Mouse (Mus musculus): ENCODE measurements around the gene Zfp292. TPM values are rescaled to one million over a fixed set of nuclear protein-coding genes. Genes with fewer than 3 reads are reported as not detected.
"Not testable (repeated sequence)": the region's sequence is repeated elsewhere in the genome, so short reads cannot be mapped to it uniquely, and the experiment has no call there.

Zfp292 gene
- 22.6 and 25.6 TPM in 2 replicates for total RNA-seq (2014; rRNA removed)
- polyA plus RNA-seq (2015; fragmentation: Nextera tagmentation; extraction: Ambion mirVana), result 15.1 and 15.6 TPM in 2 replicates

GRCm38 (mm10) chr4:34882818-34883217, at the start of gene Zfp292:
Gene Zfp292 (minus strand): TSS chr4:34882960.
- TF ChIP-seq CTCF (IDR thresholded peaks at IDR 0.05; ENCODE audit: low read depth), result no peak
- H3K27ac ChIP-seq, result peak within 1 kb of the TSS; percentile 99
- H3K4me3 ChIP-seq (ENCODE audit: low read length), result peak within 1 kb of the TSS; percentile 74
- H3K36me3 ChIP-seq (ENCODE audit: insufficient read depth, low read length), result no peaks in the 10 kb centered on the region
- peak within 1 kb of the TSS; percentile 69 for H3K4me2 ChIP-seq (ENCODE audit: low read depth, low read length)
- under 1% methylated on average over 40 of the region's 44 CpGs for WGBS
- peak; percentile 95 for ATAC-seq
- H3K9ac ChIP-seq (replicated peaks; ENCODE audit: low read length), result peak within 1 kb of the TSS; percentile 98
- H3K27me3 ChIP-seq (ENCODE audit: insufficient read depth, low read length), result no peaks in the 10 kb centered on the region
- DNase-seq (ENCODE audit: low spot score), result peak; percentile 98
- no peaks in the 10 kb centered on the region for H3K9me3 ChIP-seq (ENCODE audit: low read length)
- peaks cover 11% of the 10 kb centered on the region; the same call in 1 of the 2 replicates for H3K4me1 ChIP-seq (ENCODE audit: insufficient read depth, low read length)

GRCm38 (mm10) chr4:34928386-34928785, 45.6 kb upstream of the Zfp292 start:
- H3K4me3 ChIP-seq (ENCODE audit: low read length); H3K27me3 ChIP-seq (ENCODE audit: insufficient read depth, low read length); H3K9me3 ChIP-seq (ENCODE audit: low read length); H3K9ac ChIP-seq (replicated peaks; ENCODE audit: low read length); H3K4me1 ChIP-seq (ENCODE audit: insufficient read depth, low read length); DNase-seq (ENCODE audit: low spot score); H3K27ac ChIP-seq; H3K4me2 ChIP-seq (ENCODE audit: low read depth, low read length); H3K36me3 ChIP-seq (ENCODE audit: insufficient read depth, low read length); ATAC-seq: not testable (repeated sequence)
- 84% methylated on average over 7 of the region's 7 CpGs for WGBS

- Histone ChIP-seq H3K4me1 (ENCODE audit: insufficient read depth, low read length) (no peaks in the 10 kb centered on the region), H3K9me3 (ENCODE audit: low read length) (no peaks in the 10 kb centered on the region), H3K27me3 (ENCODE audit: insufficient read depth, low read length) (no peaks in the 10 kb centered on the region), H3K36me3 (ENCODE audit: insufficient read depth, low read length) (no peaks in the 10 kb centered on the region), H3K4me2 (ENCODE audit: low read depth, low read length) (no peak overlapping the region), H3K9ac (replicated peaks; ENCODE audit: low read length) (no peak overlapping the region), H3K4me3 (ENCODE audit: low read length) (no peak overlapping the region), H3K27ac (no peak overlapping the region)
- ATAC-seq, result peak; percentile 80
- peak; percentile 83 for DNase-seq (ENCODE audit: low spot score)
- 65% methylated on average over 6 of the region's 6 CpGs for WGBS
- TF ChIP-seq CTCF (IDR thresholded peaks at IDR 0.05; ENCODE audit: low read depth), result peak; percentile 91
Observed at GRCm38 (mm10) chr4:34922177-34922870, 39.6 kb upstream of the Zfp292 start.

GRCm38 (mm10) chr4:34917400-34917799, 34.6 kb upstream of the Zfp292 start:
- H3K9ac ChIP-seq (replicated peaks; ENCODE audit: low read length), result no peak overlapping the region
- H3K4me2 ChIP-seq (ENCODE audit: low read depth, low read length), result no peak overlapping the region
- no peaks in the 10 kb centered on the region for H3K27me3 ChIP-seq (ENCODE audit: insufficient read depth, low read length)
- no peak overlapping the region for H3K27ac ChIP-seq
- H3K4me1 ChIP-seq (ENCODE audit: insufficient read depth, low read length), result no peaks in the 10 kb centered on the region
- no peak overlapping the region for H3K4me3 ChIP-seq (ENCODE audit: low read length)
- no peaks in the 10 kb centered on the region for H3K36me3 ChIP-seq (ENCODE audit: insufficient read depth, low read length)
- no peak for ATAC-seq
- H3K9me3 ChIP-seq (ENCODE audit: low read length), result no peaks in the 10 kb centered on the region
- WGBS, result 49% methylated on average over 7 of the region's 7 CpGs
- no peak for DNase-seq (ENCODE audit: low spot score)
- TF ChIP-seq CTCF (IDR thresholded peaks at IDR 0.05; ENCODE audit: low read depth), result no peak

GRCm38 (mm10) chr4:34912171-34912570, 29.4 kb upstream of the Zfp292 start:
- 83% methylated on average over 3 of the region's 3 CpGs for WGBS
- H3K4me3 ChIP-seq (ENCODE audit: low read length), result no peak overlapping the region

GRCm38 (mm10) chr4:34911401-34911800, 28.6 kb upstream of the Zfp292 start:
- Histone ChIP-seq H3K9me3 (ENCODE audit: low read length) (no peaks in the 10 kb centered on the region), H3K9ac (replicated peaks; ENCODE audit: low read length) (no peak overlapping the region), H3K4me1 (ENCODE audit: insufficient read depth, low read length) (no peaks in the 10 kb centered on the region), H3K4me2 (ENCODE audit: low read depth, low read length) (no peak overlapping the region), H3K27ac (no peak overlapping the region), H3K27me3 (ENCODE audit: insufficient read depth, low read length) (no peaks in the 10 kb centered on the region), H3K36me3 (ENCODE audit: insufficient read depth, low read length) (no peaks in the 10 kb centered on the region), H3K4me3 (ENCODE audit: low read length) (no peak overlapping the region)
- DNase-seq (ENCODE audit: low spot score) (no peak), ATAC-seq (no peak)
- no peak for TF ChIP-seq CTCF (IDR thresholded peaks at IDR 0.05; ENCODE audit: low read depth)
- 75% methylated on average over 3 of the region's 3 CpGs for WGBS

More at GRCm38 (mm10) chr4:34912171-34912570, 29.4 kb upstream of the Zfp292 start:
- Histone ChIP-seq H3K4me2 (ENCODE audit: low read depth, low read length) (no peak overlapping the region), H3K27me3 (ENCODE audit: insufficient read depth, low read length) (no peaks in the 10 kb centered on the region), H3K4me1 (ENCODE audit: insufficient read depth, low read length) (no peaks in the 10 kb centered on the region), H3K36me3 (ENCODE audit: insufficient read depth, low read length) (no peaks in the 10 kb centered on the region), H3K27ac (no peak overlapping the region), H3K9ac (replicated peaks; ENCODE audit: low read length) (no peak overlapping the region), H3K9me3 (ENCODE audit: low read length) (no peaks in the 10 kb centered on the region)
- no peak for TF ChIP-seq CTCF (IDR thresholded peaks at IDR 0.05; ENCODE audit: low read depth)
- DNase-seq (ENCODE audit: low spot score) (no peak), ATAC-seq (no peak)

GRCm38 (mm10) chr4:34908127-34908526, 25.4 kb upstream of the Zfp292 start:
- no peak overlapping the region for H3K9ac ChIP-seq (replicated peaks; ENCODE audit: low read length)
- H3K4me2 ChIP-seq (ENCODE audit: low read depth, low read length), result no peak overlapping the region
- no peak overlapping the region for H3K27ac ChIP-seq
- no peak overlapping the region for H3K4me3 ChIP-seq (ENCODE audit: low read length)
- no peaks in the 10 kb centered on the region for H3K4me1 ChIP-seq (ENCODE audit: insufficient read depth, low read length)
- no peaks in the 10 kb centered on the region for H3K27me3 ChIP-seq (ENCODE audit: insufficient read depth, low read length)
- no peak for DNase-seq (ENCODE audit: low spot score)
- 94% methylated on average over 7 of the region's 7 CpGs for WGBS
- no peaks in the 10 kb centered on the region for H3K36me3 ChIP-seq (ENCODE audit: insufficient read depth, low read length)
- no peaks in the 10 kb centered on the region for H3K9me3 ChIP-seq (ENCODE audit: low read length)
- no peak for ATAC-seq
- TF ChIP-seq CTCF (IDR thresholded peaks at IDR 0.05; ENCODE audit: low read depth), result no peak
